Mouse (Mus musculus): Measurements from ENCODE around the gene Klhl21. TPM values are rescaled to one million over a fixed set of nuclear protein-coding genes. Genes with fewer than 3 reads are reported as not detected.

Gene Klhl21
- polyA plus RNA-seq, 1 experiment from 2014 or later: 12.5 TPM

Other genes starting within 250 kb of the Klhl21 start
- gene Camta1, start 146.9 kb upstream of the Klhl21 start, polyA plus RNA-seq (2015; fragmentation: Nextera tagmentation; extraction: Ambion mirVana): 87.9 and 104 TPM in 2 replicates
- 77.6 and 78.3 TPM in 2 replicates for gene Dnajc11, start 75.1 kb upstream of the Klhl21 start, polyA plus RNA-seq (2015; fragmentation: Nextera tagmentation; extraction: Ambion mirVana)
- 39.2 and 44.8 TPM in 2 replicates for gene Thap3, start 19.8 kb upstream of the Klhl21 start, polyA plus RNA-seq (2015; fragmentation: Nextera tagmentation; extraction: Ambion mirVana)
- 31.2 and 32.1 TPM in 2 replicates for gene Phf13, start 12.5 kb upstream of the Klhl21 start, polyA plus RNA-seq (2015; fragmentation: Nextera tagmentation; extraction: Ambion mirVana)
- gene Zbtb48, start 18.9 kb downstream of the Klhl21 start, polyA plus RNA-seq (2015; fragmentation: Nextera tagmentation; extraction: Ambion mirVana): 17.7 and 23.8 TPM in 2 replicates
- gene Tas1r1, start 29.8 kb downstream of the Klhl21 start, polyA plus RNA-seq (2015; fragmentation: Nextera tagmentation; extraction: Ambion mirVana): 0.45 and 0.86 TPM in 2 replicates
- gene Nol9, start 30.5 kb downstream of the Klhl21 start, polyA plus RNA-seq (2015; fragmentation: Nextera tagmentation; extraction: Ambion mirVana): 33.5 and 36.8 TPM in 2 replicates
- gene Plekhg5, start 63.7 kb downstream of the Klhl21 start, polyA plus RNA-seq (2015; fragmentation: Nextera tagmentation; extraction: Ambion mirVana): 19.8 and 20.9 TPM in 2 replicates
- gene Tnfrsf25, start 107.1 kb downstream of the Klhl21 start, polyA plus RNA-seq (2015; fragmentation: Nextera tagmentation; extraction: Ambion mirVana): 1.5 and 2.4 TPM in 2 replicates
- 25.5 and 28.1 TPM in 2 replicates for gene Espn, start 143.6 kb downstream of the Klhl21 start, polyA plus RNA-seq (2015; fragmentation: Nextera tagmentation; extraction: Ambion mirVana)
- gene Hes2, start 150.1 kb downstream of the Klhl21 start, polyA plus RNA-seq (2015; fragmentation: Nextera tagmentation; extraction: Ambion mirVana): 0.08 and 0.17 TPM in 2 replicates
- 65.6 and 71.7 TPM in 2 replicates for gene Acot7, start 169.3 kb downstream of the Klhl21 start, polyA plus RNA-seq (2015; fragmentation: Nextera tagmentation; extraction: Ambion mirVana)

All from kidney, embryonic 15.5 days (tissue).